Mouse (Mus musculus) neural tube, embryonic 14.5 days (tissue): ENCODE results near the gene Mertk. TPM values are rescaled to one million over a fixed set of nuclear protein-coding genes. Genes with fewer than 3 reads are reported as not detected.

Experiments used
- ATAC-seq: fragments of 200-750 bp; cut with Nextera tagmentation; 2 replicates; pipeline ENCODE4 v1.8.0; 2017; ENCODE audit warnings: low read depth, mild to moderate bottlenecking, moderate TSS enrichment, moderate library complexity
- H3K27ac ChIP-seq: fragments of 300-500 bp; sonication (generic); 2 replicates; pipeline ENCODE4 v1.5.1; 2014; ENCODE audit warnings: low read depth, mild to moderate bottlenecking, control low read depth, low read length, moderate library complexity, mixed read lengths
- H3K27me3 ChIP-seq: fragments of 300-500 bp; sonication (generic); 2 replicates; pipeline ENCODE4 v1.6.1; 2014; ENCODE audit warnings: low read length; ENCODE audit not compliant: control insufficient read depth, insufficient read depth
- H3K36me3 ChIP-seq: fragments of 300-500 bp; sonication (generic); 2 replicates; pipeline ENCODE4 v1.6.1; 2014; ENCODE audit warnings: low read length, mixed read lengths; ENCODE audit not compliant: control insufficient read depth, insufficient read depth
- H3K4me1 ChIP-seq: fragments of 300-500 bp; sonication (generic); 2 replicates; pipeline ENCODE4 v1.6.1; 2014; ENCODE audit warnings: low read length; ENCODE audit not compliant: control insufficient read depth, insufficient read depth
- H3K4me2 ChIP-seq: fragments of 300-500 bp; sonication (generic); 2 replicates; pipeline ENCODE4 v1.6.1; 2014; ENCODE audit warnings: mild to moderate bottlenecking, low read depth, low read length, control low read depth
- H3K4me3 ChIP-seq: fragments of 300-500 bp; sonication (generic); 2 replicates; pipeline ENCODE4 v1.5.1; 2014; ENCODE audit warnings: low read depth, low read length, control low read depth, mixed read lengths
- H3K9ac ChIP-seq: fragments of 300-500 bp; sonication (generic); replicated peaks from 2 replicates; pipeline ENCODE4 v1.6.1; 2014; ENCODE audit warnings: low read depth, mild to moderate bottlenecking, control low read depth, low read length, mixed read lengths
- H3K9me3 ChIP-seq: fragments of 300-500 bp; sonication (generic); 2 replicates; pipeline ENCODE4 v1.6.1; 2016; ENCODE audit warnings: low read length; ENCODE audit not compliant: control insufficient read depth
- WGBS: fragments of 180-500 bp; shearing (Covaris S2); extraction: QIAGEN DNeasy Blood & Tissue Kit; methylation state at CpG from one replicate; pipeline ENCODE4 v1.1.7; 2014; 5-methylcytosine and 5-hydroxymethylcytosine counted together
- polyA plus RNA-seq: library from polyadenylated mRNA; unstranded; fragments of >200 nt; fragmentation: Nextera tagmentation; extraction: Ambion mirVana; gene quantifications from 2 replicates; pipeline ENCODE4 v1.2.1, GENCODE M21; 2014

Gene Mertk
- polyA plus RNA-seq, 1 experiment from 2014 or later, result 1.4 TPM

GRCm38 (mm10) chr2:128833435-128833834 lies 134.7 kb downstream of the Mertk start:
- 97% methylated on average over 2 of the region's 2 CpGs for WGBS
- ATAC-seq, result no peak
- Histone ChIP-seq H3K27ac (no peak overlapping the region), H3K4me1 (no peaks in the 10 kb centered on the region), H3K4me3 (no peak overlapping the region), H3K4me2 (no peak overlapping the region), H3K27me3 (no peaks in the 10 kb centered on the region), H3K36me3 (peaks cover 75% of the 10 kb centered on the region), H3K9ac (no peak overlapping the region), H3K9me3 (no peaks in the 10 kb centered on the region)

DNA sequence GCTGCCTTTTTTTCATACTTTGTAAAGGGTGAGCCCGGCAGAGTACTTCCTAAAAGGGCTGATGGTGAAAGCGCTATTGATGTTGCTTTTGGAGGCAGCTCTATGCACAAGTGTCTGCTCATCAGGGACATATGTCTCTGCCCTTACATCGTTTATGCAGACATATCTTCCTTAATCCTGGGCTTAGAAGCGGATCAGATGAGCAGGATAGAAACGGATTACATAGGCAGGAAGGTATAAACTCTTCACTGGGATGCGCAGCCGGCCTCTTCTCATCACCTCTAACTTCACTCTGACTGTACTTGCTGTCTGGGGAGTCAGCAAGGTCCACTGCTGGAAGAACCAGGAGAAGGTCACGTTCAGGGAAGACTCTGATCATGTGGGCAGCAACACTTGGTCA lies 138.8 kb downstream of the Mertk start:
- Histone ChIP-seq H3K9ac (no peak overlapping the region), H3K4me2 (no peak overlapping the region), H3K27ac (no peak overlapping the region), H3K9me3 (no peaks in the 10 kb centered on the region), H3K4me1 (no peaks in the 10 kb centered on the region), H3K27me3 (no peaks in the 10 kb centered on the region), H3K4me3 (no peak overlapping the region), H3K36me3 (peaks cover 79% of the 10 kb centered on the region)
- no peak for ATAC-seq
- WGBS, result 94% methylated on average over 8 of the region's 8 CpGs

DNA sequence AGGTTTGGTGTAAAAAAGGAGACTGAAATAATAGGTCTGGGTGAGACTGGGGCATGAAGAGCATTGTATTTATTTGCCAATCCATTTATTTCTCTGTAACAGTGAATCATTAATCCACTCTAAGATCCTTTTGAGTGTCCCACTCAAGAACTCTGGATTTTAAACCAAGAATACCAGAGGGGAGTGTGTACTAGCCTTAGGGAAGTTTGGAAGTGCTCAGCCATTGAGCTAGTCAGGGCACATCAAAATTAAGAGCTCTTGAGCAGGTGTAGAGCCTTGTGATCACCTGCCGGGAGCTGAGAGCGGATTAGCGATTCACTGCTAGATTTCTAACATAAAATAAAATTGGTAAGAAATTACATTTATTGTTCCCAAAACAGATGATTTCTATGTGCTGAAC lies 139.9 kb downstream of the Mertk start:
- no peak for ATAC-seq
- H3K9me3 ChIP-seq, result no peaks in the 10 kb centered on the region
- WGBS, result 97% methylated on average over 3 of the region's 3 CpGs
- no peaks in the 10 kb centered on the region for H3K27me3 ChIP-seq
- H3K4me3 ChIP-seq, result no peak overlapping the region
- H3K9ac ChIP-seq, result no peak overlapping the region
- H3K36me3 ChIP-seq, result peaks cover 77% of the 10 kb centered on the region
- H3K4me1 ChIP-seq, result no peaks in the 10 kb centered on the region
- no peak overlapping the region for H3K4me2 ChIP-seq
- H3K27ac ChIP-seq, result no peak overlapping the region

DNA sequence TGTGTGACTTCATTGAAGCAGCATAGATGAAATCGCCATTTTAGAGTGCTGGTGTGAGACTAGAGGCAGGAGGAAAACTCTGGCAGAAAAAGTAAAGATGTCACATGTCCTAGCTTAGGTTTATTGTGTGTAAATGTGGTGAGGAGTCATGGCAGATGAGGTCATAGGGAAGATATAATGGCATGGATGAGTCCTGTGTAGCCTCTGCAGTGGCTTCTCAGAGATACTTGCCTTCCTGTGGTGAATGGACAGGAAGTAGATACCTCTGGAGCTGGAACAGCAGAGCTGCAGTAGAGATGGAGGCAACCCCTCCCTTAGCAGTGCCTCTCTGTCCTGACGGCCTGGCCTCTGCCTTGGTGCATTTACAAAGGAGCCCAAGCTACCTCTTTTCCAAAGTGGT lies 140.7 kb downstream of the Mertk start:
- Histone ChIP-seq H3K9ac (no peak overlapping the region), H3K27me3 (no peaks in the 10 kb centered on the region), H3K4me3 (no peak overlapping the region), H3K4me2 (no peak overlapping the region), H3K27ac (no peak overlapping the region), H3K36me3 (peaks cover 70% of the 10 kb centered on the region), H3K9me3 (no peaks in the 10 kb centered on the region), H3K4me1 (no peaks in the 10 kb centered on the region)
- ATAC-seq, result no peak
- 95% methylated on average over 2 of the region's 2 CpGs for WGBS

DNA sequence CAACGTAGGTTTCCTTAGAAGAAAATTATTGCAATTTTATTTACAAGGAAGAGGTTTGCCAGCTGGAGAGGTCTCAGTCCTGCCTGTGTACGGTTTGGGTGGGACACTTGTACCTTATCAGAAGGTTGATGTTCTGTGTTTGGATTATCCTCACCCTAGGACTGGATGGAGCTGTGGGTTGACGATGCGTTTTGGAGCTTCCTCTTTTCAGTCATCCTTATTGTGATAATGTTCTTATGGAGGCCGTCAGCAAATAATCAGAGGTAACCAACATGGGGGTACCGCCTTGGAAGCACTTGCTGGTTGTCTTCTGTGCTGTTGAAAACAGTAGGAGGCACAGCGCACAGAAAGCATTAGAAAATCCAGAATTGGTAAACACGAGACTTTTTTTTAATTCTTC lies 143.7 kb downstream of the Mertk start:
- no peak for ATAC-seq
- H3K36me3 ChIP-seq, result peaks cover 69% of the 10 kb centered on the region
- WGBS, result 92% methylated on average over 8 of the region's 8 CpGs

GRCm38 (mm10) chr2:128850036-128850435 lies 151.3 kb downstream of the Mertk start:
- no peak overlapping the region for H3K4me2 ChIP-seq
- H3K9ac ChIP-seq, result no peak overlapping the region
- H3K27ac ChIP-seq, result no peak overlapping the region
- WGBS, result 93% methylated on average over 2 of the region's 2 CpGs
- no peak overlapping the region for H3K4me3 ChIP-seq
- no peaks in the 10 kb centered on the region for H3K27me3 ChIP-seq
- no peak for ATAC-seq
- H3K4me1 ChIP-seq, result no peaks in the 10 kb centered on the region
- H3K36me3 ChIP-seq, result peaks cover 43% of the 10 kb centered on the region
- no peaks in the 10 kb centered on the region for H3K9me3 ChIP-seq

More for the DNA sequence above, 143.7 kb downstream of the Mertk start:
- Histone ChIP-seq H3K9me3 (no peaks in the 10 kb centered on the region), H3K4me1 (no peaks in the 10 kb centered on the region), H3K4me3 (no peak overlapping the region), H3K4me2 (no peak overlapping the region), H3K27ac (no peak overlapping the region), H3K27me3 (no peaks in the 10 kb centered on the region), H3K9ac (no peak overlapping the region)

Other genes with a start within 250 kb of the Mertk start
- not detected in 2 replicates for gene Spdye4c, start 107.7 kb upstream of the Mertk start, polyA plus RNA-seq
- gene Anapc1, start 11.6 kb upstream of the Mertk start, polyA plus RNA-seq, result 57.0 and 58.0 TPM in 2 replicates
- 37.1 and 41.0 TPM in 2 replicates for gene Tmem87b, start 119.2 kb downstream of the Mertk start, polyA plus RNA-seq
- 2.8 and 3.0 TPM in 2 replicates for gene Fbln7, start 164.0 kb downstream of the Mertk start, polyA plus RNA-seq
- gene Zc3h8, start 245.1 kb downstream of the Mertk start, polyA plus RNA-seq, result 16.3 and 16.4 TPM in 2 replicates